Mouse (Mus musculus): ENCODE measurements around the gene Taf12. TPM values are rescaled to one million over a fixed set of nuclear protein-coding genes. Genes with fewer than 3 reads are reported as not detected.

Taf12 gene
- total RNA-seq, 1 experiment: 21.9 TPM

DNA sequence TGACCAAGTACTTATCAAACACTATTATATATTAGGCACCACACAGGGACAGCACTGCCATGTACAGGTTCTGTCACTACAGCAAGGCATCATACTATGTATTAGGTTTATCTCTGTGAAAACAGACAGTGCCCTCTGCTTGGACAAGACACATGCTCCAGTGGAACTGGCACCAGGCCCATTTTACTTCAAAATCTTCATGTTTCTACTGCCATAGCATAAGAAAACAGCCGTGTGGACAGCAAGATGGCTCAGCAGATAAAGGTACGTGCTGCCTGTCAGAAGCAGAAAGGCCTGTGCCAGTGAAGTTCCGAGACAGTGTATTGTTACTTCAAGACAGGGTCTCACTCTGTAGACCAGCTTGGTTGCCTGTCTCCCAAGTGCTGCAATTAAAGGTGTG lies 33.0 kb upstream of the Taf12 start:
- no peak for DNase-seq (ENCODE audit: low read depth, low spot score)
- Histone ChIP-seq H3K36me3 (ENCODE audit: control insufficient read depth, insufficient read depth, low read length, poor library complexity, severe bottlenecking) (peaks cover 23% of the 10 kb centered on the region), H3K27ac (ENCODE audit: insufficient read depth, low read depth, low read length, poor library complexity, severe bottlenecking) (no peak overlapping the region), H3K4me1 (ENCODE audit: control insufficient read depth in 2 of 2, insufficient read depth in 2 of 2, low read length in 2 of 2, poor library complexity in 1 of 2) (no peaks in the 10 kb centered on the region), H3K4me3 (ENCODE audit: insufficient read depth in 1 of 2, low read depth in 1 of 2, low read length in 2 of 2, poor library complexity in 1 of 2, severe bottlenecking in 1 of 2) (no peak overlapping the region), H3K9me3 (ENCODE audit: control insufficient read depth, insufficient read depth, low read depth, low read length) (no peaks in the 10 kb centered on the region), H3K9ac (ENCODE audit: insufficient read depth, low read depth, low read length, poor library complexity, severe bottlenecking) (no peak overlapping the region)
- in situ Hi-C loops (cut with MboI; ENCODE audit: low sequenced_read_pairs in 2 of 2, unreplicated experiment in 2 of 2): no loop called here
- TF ChIP-seq ZNF384 (IDR thresholded peaks at IDR 0.05; ENCODE audit: low read depth, low read length): no peak
- no peak for TF ChIP-seq ZC3H11A (IDR thresholded peaks at IDR 0.05; ENCODE audit: borderline replicate concordance, low read depth, low read length)
- TF ChIP-seq MAFK (IDR thresholded peaks at IDR 0.05; ENCODE audit: insufficient read depth, low read depth, low read length): no peak
- TF ChIP-seq HCFC1 (IDR thresholded peaks at IDR 0.05; ENCODE audit: borderline replicate concordance, insufficient read depth, low read length): no peak
- TF ChIP-seq CHD2 (IDR thresholded peaks at IDR 0.05; ENCODE audit: low read depth, low read length): no peak

GRCm38 (mm10) chr4:132245643-132246042 lies 28.5 kb upstream of the Taf12 start:
- Histone ChIP-seq H3K36me3 (ENCODE audit: control insufficient read depth, insufficient read depth, low read length, poor library complexity, severe bottlenecking) (peaks cover 14% of the 10 kb centered on the region; the same call in 1 of the 2 replicates), H3K9me3 (ENCODE audit: control insufficient read depth, insufficient read depth, low read depth, low read length) (no peaks in the 10 kb centered on the region), H3K27ac (ENCODE audit: insufficient read depth, low read depth, low read length, poor library complexity, severe bottlenecking) (no peak overlapping the region), H3K4me3 (ENCODE audit: insufficient read depth in 1 of 2, low read depth in 1 of 2, low read length in 2 of 2, poor library complexity in 1 of 2, severe bottlenecking in 1 of 2) (no peak overlapping the region), H3K9ac (ENCODE audit: insufficient read depth, low read depth, low read length, poor library complexity, severe bottlenecking) (no peak overlapping the region), H3K4me1 (ENCODE audit: control insufficient read depth in 2 of 2, insufficient read depth in 2 of 2, low read length in 2 of 2, poor library complexity in 1 of 2) (no peaks in the 10 kb centered on the region)
- TF ChIP-seq ZC3H11A (IDR thresholded peaks at IDR 0.05; ENCODE audit: borderline replicate concordance, low read depth, low read length) (no peak), MAFK (IDR thresholded peaks at IDR 0.05; ENCODE audit: insufficient read depth, low read depth, low read length) (no peak), ZNF384 (IDR thresholded peaks at IDR 0.05; ENCODE audit: low read depth, low read length) (no peak), CHD2 (IDR thresholded peaks at IDR 0.05; ENCODE audit: low read depth, low read length) (no peak), HCFC1 (IDR thresholded peaks at IDR 0.05; ENCODE audit: borderline replicate concordance, insufficient read depth, low read length) (no peak)
- in situ Hi-C loops (cut with MboI; ENCODE audit: low sequenced_read_pairs in 2 of 2, unreplicated experiment in 2 of 2): no loop called here
- no peak for DNase-seq (ENCODE audit: low read depth, low spot score)

DNA sequence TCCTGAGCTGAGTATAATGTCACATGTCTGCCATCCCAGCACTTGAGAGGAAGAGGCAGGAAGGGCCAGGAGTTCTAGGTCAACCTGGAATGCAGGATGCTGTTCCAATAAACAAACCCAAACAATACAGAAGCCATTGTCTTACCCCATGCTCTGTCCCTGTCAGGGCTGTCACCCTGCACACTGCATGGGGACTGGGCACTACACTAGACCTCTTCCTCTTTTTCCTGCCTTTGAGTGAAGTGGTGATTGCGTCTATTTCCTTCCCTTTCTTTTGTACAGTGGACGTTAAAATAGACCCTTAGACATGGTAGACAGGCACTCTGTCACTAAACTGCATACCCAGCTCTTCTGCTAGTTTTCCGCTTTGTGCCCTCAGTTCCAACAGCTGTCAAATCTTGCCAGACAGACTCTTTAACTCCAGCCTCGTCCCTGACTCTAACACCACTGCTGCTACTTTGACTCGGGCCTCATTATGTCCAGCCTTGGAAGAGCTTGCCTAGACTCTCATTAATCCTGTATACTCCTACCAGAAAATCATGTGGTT lies 26.7 kb upstream of the Taf12 start:
- H3K4me3 ChIP-seq (ENCODE audit: insufficient read depth in 1 of 2, low read depth in 1 of 2, low read length in 2 of 2, poor library complexity in 1 of 2, severe bottlenecking in 1 of 2): no peak overlapping the region
- H3K4me1 ChIP-seq (ENCODE audit: control insufficient read depth in 2 of 2, insufficient read depth in 2 of 2, low read length in 2 of 2, poor library complexity in 1 of 2): no peaks in the 10 kb centered on the region
- no peak overlapping the region for H3K9ac ChIP-seq (ENCODE audit: insufficient read depth, low read depth, low read length, poor library complexity, severe bottlenecking)
- no peak overlapping the region for H3K27ac ChIP-seq (ENCODE audit: insufficient read depth, low read depth, low read length, poor library complexity, severe bottlenecking)
- no peaks in the 10 kb centered on the region for H3K9me3 ChIP-seq (ENCODE audit: control insufficient read depth, insufficient read depth, low read depth, low read length)
- no peak for TF ChIP-seq HCFC1 (IDR thresholded peaks at IDR 0.05; ENCODE audit: borderline replicate concordance, insufficient read depth, low read length)
- no peak for TF ChIP-seq MAFK (IDR thresholded peaks at IDR 0.05; ENCODE audit: insufficient read depth, low read depth, low read length)
- no peak for TF ChIP-seq ZNF384 (IDR thresholded peaks at IDR 0.05; ENCODE audit: low read depth, low read length)
- no peak for TF ChIP-seq ZC3H11A (IDR thresholded peaks at IDR 0.05; ENCODE audit: borderline replicate concordance, low read depth, low read length)
- no peak for TF ChIP-seq CHD2 (IDR thresholded peaks at IDR 0.05; ENCODE audit: low read depth, low read length)
- peaks cover 15% of the 10 kb centered on the region for H3K36me3 ChIP-seq (ENCODE audit: control insufficient read depth, insufficient read depth, low read length, poor library complexity, severe bottlenecking)
- in situ Hi-C loops (cut with MboI; ENCODE audit: low sequenced_read_pairs in 2 of 2, unreplicated experiment in 2 of 2): no loop called here
- DNase-seq (ENCODE audit: low read depth, low spot score): no peak

DNA sequence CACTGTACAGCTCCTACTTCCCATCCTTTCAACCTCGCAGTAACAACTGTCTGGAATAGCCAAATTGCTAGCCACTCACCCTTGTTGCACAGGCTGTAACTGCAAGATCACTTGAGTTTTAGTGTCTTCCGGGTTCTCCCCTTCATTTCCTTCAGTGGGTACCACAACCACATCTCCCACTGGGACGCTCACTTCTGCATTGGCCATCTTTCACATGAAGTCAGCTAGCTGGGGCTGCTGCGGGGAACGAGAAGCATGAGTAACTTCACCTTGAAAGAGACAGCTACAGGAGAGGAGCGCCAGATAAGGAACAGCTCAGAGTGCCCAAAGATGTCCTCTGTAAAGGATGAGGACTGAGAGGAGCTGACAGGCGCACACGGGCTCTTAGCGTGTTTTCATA lies 22.6 kb upstream of the Taf12 start:
- in situ Hi-C loops (cut with MboI; ENCODE audit: low sequenced_read_pairs in 2 of 2, unreplicated experiment in 2 of 2): no loop called here
- peaks cover 14% of the 10 kb centered on the region for H3K36me3 ChIP-seq (ENCODE audit: control insufficient read depth, insufficient read depth, low read length, poor library complexity, severe bottlenecking)
- no peak for DNase-seq (ENCODE audit: low read depth, low spot score)
- peaks cover under 1 to 3% of the 10 kb centered on the region in 2 experiments; a peak in 1 of 4 replicates for H3K4me1 ChIP-seq (ENCODE audit: control insufficient read depth in 2 of 2, insufficient read depth in 2 of 2, low read length in 2 of 2, poor library complexity in 1 of 2)
- no peaks in the 10 kb centered on the region for H3K9me3 ChIP-seq (ENCODE audit: control insufficient read depth, insufficient read depth, low read depth, low read length)
- no peak for TF ChIP-seq ZNF384 (IDR thresholded peaks at IDR 0.05; ENCODE audit: low read depth, low read length)
- TF ChIP-seq HCFC1 (IDR thresholded peaks at IDR 0.05; ENCODE audit: borderline replicate concordance, insufficient read depth, low read length): no peak
- TF ChIP-seq CHD2 (IDR thresholded peaks at IDR 0.05; ENCODE audit: low read depth, low read length): no peak
- no peak for TF ChIP-seq MAFK (IDR thresholded peaks at IDR 0.05; ENCODE audit: insufficient read depth, low read depth, low read length)
- no peak for TF ChIP-seq ZC3H11A (IDR thresholded peaks at IDR 0.05; ENCODE audit: borderline replicate concordance, low read depth, low read length)
- no peak overlapping the region for H3K4me3 ChIP-seq (ENCODE audit: insufficient read depth in 1 of 2, low read depth in 1 of 2, low read length in 2 of 2, poor library complexity in 1 of 2, severe bottlenecking in 1 of 2)
- H3K9ac ChIP-seq (ENCODE audit: insufficient read depth, low read depth, low read length, poor library complexity, severe bottlenecking): no peak overlapping the region
- H3K27ac ChIP-seq (ENCODE audit: insufficient read depth, low read depth, low read length, poor library complexity, severe bottlenecking): no peak overlapping the region

Measured in ES-E14 (cell line).